Mouse (Mus musculus) layer of hippocampus, adult 18-20 months (tissue): Measurements from ENCODE around the gene Cyp2d40. TPM values are rescaled to one million over a fixed set of nuclear protein-coding genes. Genes with fewer than 3 reads are reported as not detected.
A peak's percentile ranks its signal among the peaks of the same experiment; 100 is the strongest.
"Not testable (repeated sequence)": the region's sequence is repeated elsewhere in the genome, so short reads cannot be mapped to it uniquely, and the experiment has no call there.

Experiments used
- DNase-seq, 2 experiments: peaks; one replicate each; pipeline ENCODE4 v3.0.0; 2022; ENCODE audit warnings: low spot score in 2 of 2
- long read RNA-seq: library from polyadenylated mRNA; stranded (forward); transcript quantifications from one replicate; pipeline ENCODE4 v2.0.0, GENCODE M21; 2021
- total RNA-seq, 2 experiments: library from RNA; stranded (reverse); gene quantifications; 2 replicates each; pipeline ENCODE4 v1.2.3; 2021

Gene Cyp2d40
- not detected for total RNA-seq
- long read RNA-seq: 0 reads

GRCm38 (mm10) chr15:82763631-82764420, at the start of gene Cyp2d40:
Gene Cyp2d40 (minus strand): TSS chr15:82764183.
- DNase-seq: no peak

GRCm38 (mm10) chr15:82810556-82810955, 46.6 kb upstream of the Cyp2d40 start:
- DNase-seq: no peak

GRCm38 (mm10) chr15:82809511-82809910, 45.5 kb upstream of the Cyp2d40 start:
- DNase-seq: no peak

- no peak for DNase-seq
These were observed 43.2 kb upstream of the Cyp2d40 start for GRCm38 (mm10) chr15:82806969-82807763.

- DNase-seq: peak; percentile 74 to 92
These were observed 41.0 kb upstream of the Cyp2d40 start for GRCm38 (mm10) chr15:82804708-82805639.

GRCm38 (mm10) chr15:82795936-82796440, 32.0 kb upstream of the Cyp2d40 start:
- DNase-seq: no peak

GRCm38 (mm10) chr15:82794277-82794676, 30.3 kb upstream of the Cyp2d40 start, which contains the start of gene Cyp2d26:
Gene Cyp2d26 (minus strand): TSS chr15:82794294.
- DNase-seq: no peak

GRCm38 (mm10) chr15:82793868-82794267, 29.9 kb upstream of the Cyp2d40 start:
- no peak for DNase-seq

- no peak for DNase-seq
These were observed 29.5 kb upstream of the Cyp2d40 start for GRCm38 (mm10) chr15:82793454-82793853.

- no peak for DNase-seq
These were observed 28.6 kb upstream of the Cyp2d40 start for GRCm38 (mm10) chr15:82792566-82792965.

- no peak for DNase-seq
These were observed 20.6 kb upstream of the Cyp2d40 start for GRCm38 (mm10) chr15:82784581-82784980.

- no peak for DNase-seq
These were observed 19.8 kb upstream of the Cyp2d40 start for GRCm38 (mm10) chr15:82783800-82784199.

- not testable (repeated sequence) for DNase-seq
These were observed 13.9 kb upstream of the Cyp2d40 start for GRCm38 (mm10) chr15:82777856-82778255.

GRCm38 (mm10) chr15:82765943-82766342, 2.0 kb upstream of the Cyp2d40 start:
- DNase-seq: no peak

- DNase-seq: no peak
These were observed 898 bp upstream of the Cyp2d40 start for GRCm38 (mm10) chr15:82764881-82765280.

- DNase-seq: no peak
These were observed 15.8 kb downstream of the Cyp2d40 start for GRCm38 (mm10) chr15:82748141-82748540.

GRCm38 (mm10) chr15:82747516-82747915, 16.5 kb downstream of the Cyp2d40 start:
- no peak for DNase-seq

- not testable (repeated sequence) for DNase-seq
These were observed 30.6 kb downstream of the Cyp2d40 start for GRCm38 (mm10) chr15:82733331-82733925.
